Mouse (Mus musculus): ENCODE measurements around the gene Lsm11. TPM values are rescaled to one million over a fixed set of nuclear protein-coding genes. Genes with fewer than 3 reads are reported as not detected.

The Lsm11 gene
- total RNA-seq, 1 experiment from 2014 or later = 10.4 TPM

DNA sequence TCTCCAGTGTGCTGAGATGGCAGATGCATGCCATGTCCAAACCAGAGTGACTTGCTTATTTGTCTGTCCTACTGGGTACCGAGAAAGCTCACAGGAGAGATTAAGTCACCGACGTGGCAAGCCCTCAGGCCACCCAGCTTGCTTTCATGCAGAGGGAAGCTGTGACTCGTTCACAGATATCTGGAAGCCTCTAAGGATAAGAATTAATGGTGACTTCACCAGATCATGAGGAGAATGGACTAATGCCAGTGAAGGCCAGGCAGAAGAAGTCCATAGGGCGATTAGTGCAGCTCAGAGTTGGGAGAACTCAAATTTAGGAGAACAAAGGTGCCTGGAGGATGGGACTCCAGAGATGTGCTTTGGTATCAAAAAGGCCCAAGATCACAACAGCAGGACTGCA lies 17.3 kb downstream of the Lsm11 start:
- DNase-seq = no peak

DNA sequence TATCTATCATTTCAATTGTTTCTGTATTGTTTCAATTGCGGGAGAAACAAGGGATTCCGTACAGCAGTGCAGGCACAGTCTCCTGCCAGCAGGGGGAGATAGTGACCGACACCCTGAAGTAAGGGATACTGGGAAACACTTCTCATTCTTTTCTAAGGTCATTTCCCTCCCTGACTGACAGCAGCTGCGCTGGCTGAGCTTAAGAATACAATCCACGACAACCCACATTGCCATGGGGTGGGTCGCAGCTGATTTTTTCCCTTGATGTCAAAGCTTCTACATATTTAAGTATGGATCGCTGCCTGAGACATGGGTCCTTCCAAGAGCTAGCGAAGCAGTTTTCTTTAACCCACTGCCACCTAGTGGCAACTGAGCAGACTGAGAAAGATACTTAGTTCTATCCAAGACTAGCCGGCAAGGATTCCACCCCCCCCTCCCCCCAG lies 18.1 kb downstream of the Lsm11 start:
- peak; percentile 67 for DNase-seq

- no peak for DNase-seq
Observed at GRCm38 (mm10) chr11:45925436-45925835, 19.3 kb downstream of the Lsm11 start.

GRCm38 (mm10) chr11:45921480-45921898 lies 23.2 kb downstream of the Lsm11 start:
- no peak for DNase-seq

DNA sequence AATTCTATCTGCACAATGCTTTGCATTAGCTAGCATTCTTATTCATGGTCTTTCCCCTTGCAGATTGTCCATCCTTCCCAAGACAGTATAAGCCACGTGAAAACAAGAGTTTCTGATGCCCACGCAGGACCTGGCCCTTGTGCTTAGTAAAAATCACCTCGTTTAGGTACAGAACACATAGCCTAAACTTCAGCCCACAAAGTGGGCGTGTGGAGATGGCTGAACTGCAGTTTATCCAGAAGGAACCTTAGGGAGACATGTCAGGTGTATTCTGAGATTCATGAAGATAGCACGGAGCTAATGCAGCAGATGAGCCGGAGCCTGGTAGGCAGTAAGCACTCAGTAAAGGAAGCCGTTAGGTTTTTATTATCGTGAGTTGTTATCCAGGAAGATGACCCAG lies 23.7 kb downstream of the Lsm11 start:
- DNase-seq = no peak

- peak; percentile 41 for DNase-seq
Observed at GRCm38 (mm10) chr11:45918836-45919235, 25.9 kb downstream of the Lsm11 start.

- DNase-seq = no peak
Observed at GRCm38 (mm10) chr11:45918018-45918417, 26.7 kb downstream of the Lsm11 start.

GRCm38 (mm10) chr11:45916196-45916595 lies 28.5 kb downstream of the Lsm11 start:
- no peak for DNase-seq

DNA sequence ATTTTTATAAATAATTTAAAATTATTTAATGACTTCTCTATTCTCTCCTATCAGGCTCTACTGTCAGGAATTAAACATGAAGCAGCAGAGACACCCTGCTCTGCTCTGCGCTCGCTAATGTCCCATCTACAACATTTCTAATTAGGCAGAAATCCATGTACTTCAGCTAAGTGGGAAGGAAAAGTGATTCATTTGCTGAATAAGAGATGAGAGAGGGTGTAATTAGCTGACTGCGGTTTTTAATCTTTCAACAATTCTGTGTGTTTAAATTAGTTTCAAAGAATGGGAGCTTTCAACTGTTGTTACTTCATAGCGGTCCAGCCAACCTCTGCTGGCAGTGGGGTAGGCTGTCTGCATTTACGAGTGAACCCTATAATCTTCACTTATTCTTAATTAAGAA lies 34.0 kb downstream of the Lsm11 start:
- DNase-seq = no peak

DNA sequence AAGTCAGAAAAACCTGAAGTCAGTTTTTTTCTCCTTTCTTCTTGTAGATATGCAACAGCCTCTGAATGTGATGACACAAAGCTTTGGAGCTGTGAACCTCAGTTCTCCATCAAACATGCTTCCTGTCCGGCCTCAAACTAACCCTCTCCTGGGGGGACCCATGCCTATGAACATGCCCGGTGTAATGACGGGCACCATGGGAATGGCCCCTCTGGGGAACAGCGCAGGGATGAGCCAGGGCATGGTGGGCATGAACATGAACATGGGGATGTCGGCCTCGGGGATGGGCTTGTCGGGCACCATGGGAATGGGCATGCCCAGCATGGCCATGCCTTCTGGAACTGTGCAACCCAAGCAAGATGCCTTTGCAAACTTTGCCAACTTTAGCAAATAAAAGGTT lies 35.8 kb downstream of the Lsm11 start:
- no peak for DNase-seq

DNA sequence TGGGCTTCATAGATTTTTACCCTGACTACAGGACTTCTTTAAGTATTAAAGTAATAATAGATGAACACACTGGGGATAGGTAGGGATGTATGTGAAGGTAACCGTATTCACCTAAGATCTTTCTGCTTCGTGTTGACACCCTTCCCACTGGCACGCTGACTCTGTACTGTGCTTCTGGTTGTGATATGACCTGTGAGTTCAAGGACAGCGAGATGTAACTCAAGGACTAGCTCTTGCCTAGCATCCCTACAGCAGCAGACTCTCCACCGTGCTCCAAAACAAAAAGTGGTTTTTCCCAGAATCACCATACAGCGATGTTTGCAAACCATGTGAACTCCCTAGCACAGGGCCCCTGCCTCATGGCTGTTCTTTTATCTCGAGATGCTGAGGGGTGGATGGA lies 36.7 kb downstream of the Lsm11 start:
- no peak for DNase-seq

DNA sequence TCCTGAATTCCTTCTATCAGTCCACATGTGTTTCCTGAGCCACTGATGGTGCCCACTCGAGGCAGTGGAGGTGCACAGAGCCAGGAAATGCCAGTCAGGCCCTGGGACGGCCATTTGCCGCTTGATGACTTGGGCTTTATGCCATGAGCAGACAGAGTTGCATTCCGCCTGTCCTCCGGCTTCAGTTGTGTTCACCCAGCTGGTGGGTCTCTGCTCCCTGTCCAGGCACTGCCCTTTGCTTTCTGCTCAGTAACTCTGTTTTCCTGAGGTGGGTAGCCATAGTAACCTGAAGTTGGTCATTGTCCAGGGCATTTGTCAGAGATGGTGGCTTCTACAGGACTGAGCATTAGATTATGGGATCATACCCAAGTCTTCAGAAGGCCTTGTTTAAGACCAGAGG lies 37.4 kb downstream of the Lsm11 start:
- DNase-seq = no peak

- DNase-seq = no peak
Observed at GRCm38 (mm10) chr11:45906109-45906786, 38.5 kb downstream of the Lsm11 start.

DNA sequence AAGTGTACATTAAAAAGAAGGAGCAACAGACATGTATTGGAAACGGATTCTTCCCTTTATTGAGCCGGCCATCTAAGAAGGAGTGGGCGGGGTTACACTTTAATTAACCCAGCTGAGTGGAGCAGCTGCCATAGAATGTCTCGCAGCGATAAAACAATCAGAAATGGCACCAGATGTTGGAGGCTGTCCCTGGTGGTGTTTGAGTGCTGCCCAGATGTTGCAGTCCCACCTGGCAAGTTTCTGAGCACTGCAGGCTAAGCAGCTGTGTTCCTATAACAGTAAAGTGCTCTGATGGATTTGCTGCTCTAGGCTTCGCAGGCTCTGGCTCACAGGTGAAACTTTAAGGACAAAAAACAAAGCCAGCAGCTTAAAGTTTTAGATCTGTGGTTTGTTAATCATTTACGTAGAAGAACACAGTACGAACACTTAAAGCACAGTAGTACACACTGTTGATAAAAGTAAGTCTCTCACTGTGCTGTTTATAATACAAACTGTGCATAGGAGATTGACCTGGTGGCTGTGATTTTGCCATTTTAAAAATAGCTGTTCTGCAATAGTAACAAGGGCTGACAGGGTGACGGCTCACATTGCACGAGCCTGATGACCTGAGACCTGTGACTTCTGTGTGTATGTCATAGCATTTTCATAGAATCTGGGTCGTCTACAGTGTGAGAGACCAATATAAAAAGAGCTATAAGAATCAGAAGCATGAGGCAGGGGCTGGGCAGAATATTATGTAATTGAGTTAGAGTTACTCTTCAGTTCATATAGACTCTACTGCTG lies 44.3 kb downstream of the Lsm11 start:
- DNase-seq = no peak

DNA sequence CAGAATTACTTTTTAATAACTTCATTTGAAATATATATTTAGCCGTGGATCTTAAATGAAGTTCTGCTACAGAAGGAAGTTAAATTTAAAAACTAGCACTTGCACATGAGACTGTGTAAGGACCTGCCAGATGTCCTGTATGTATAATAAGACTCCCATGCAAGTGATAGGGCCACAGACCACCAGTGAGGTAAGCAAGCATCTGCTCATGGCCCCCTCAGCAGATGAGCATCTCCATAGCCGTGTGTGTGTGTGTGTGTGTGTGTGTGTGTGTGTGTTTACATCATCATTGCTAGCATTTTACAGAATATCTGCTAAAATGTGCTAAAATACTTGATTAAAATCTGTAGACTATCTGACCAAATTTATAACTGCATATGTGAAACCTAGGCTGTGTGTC lies 47.3 kb downstream of the Lsm11 start:
- no peak for DNase-seq

GRCm38 (mm10) chr11:45892861-45893360 lies 51.8 kb downstream of the Lsm11 start:
- DNase-seq = no peak

DNA sequence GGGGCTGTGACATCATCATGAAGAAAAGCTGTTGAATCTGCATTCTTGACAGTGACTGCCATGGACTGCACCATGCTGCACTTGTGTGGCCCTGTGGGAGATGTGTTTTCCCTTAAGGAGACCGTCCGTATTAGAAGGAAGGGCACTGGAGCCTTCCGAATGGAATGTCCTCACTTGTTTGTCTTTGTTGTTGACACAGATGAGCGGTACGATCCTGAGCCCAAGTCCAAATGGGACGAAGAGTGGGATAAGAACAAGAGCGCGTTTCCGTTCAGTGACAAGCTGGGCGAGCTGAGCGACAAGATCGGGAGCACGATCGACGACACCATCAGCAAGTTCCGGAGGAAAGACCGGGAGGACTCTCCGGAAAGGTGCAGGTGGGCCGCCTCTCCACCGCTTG lies 54.3 kb downstream of the Lsm11 start:
- DNase-seq = no peak

DNA sequence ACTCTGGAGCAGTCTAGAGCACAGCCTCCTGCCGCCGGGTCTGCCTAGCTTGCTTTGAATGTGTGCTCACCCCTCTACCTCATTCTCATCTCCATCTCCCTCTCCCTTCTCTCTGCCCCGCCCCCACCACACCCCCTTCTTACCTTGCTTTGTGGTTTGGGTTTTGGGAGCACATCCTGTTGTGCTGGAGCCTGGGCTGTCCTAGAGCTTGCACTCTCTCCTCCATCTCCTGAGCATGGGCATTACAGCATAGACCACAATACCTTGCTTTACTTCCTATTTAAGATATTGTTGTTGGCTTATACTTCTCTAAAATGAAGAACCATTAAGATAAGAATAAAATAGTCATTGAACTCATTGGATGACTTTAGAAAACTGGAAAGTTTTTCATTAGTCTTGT lies 54.8 kb downstream of the Lsm11 start:
- DNase-seq = no peak

DNA sequence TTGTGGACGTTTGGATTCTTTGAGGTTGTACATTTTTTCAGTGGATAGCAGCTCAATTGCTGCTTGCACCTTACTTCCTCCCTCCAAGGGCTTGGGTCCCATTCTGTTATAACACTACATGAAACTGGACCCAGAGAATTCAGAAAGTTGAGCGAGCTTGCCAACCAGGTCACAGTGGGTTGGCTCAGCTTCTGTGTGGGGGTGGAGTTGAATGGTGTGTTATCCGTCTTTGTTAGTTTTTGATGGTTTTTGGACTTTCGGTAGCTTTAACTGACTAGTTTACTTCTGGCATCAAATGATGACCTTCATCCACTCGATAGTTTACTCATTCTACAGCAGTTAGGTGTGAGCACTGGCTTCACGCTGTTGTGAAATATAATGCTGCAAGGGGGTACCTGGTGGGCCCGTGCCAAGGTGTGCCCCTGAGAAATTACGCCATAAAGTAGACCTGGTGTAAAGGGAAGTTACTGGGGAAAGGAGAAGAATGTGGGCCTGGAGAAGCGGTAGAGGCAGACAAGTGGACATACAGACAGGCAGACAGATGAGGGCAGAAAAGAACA lies 56.2 kb downstream of the Lsm11 start:
- DNase-seq = no peak

- no peak for DNase-seq
Observed at GRCm38 (mm10) chr11:45886596-45886995, 58.1 kb downstream of the Lsm11 start.

GRCm38 (mm10) chr11:45885606-45886230 lies 59.0 kb downstream of the Lsm11 start:
- DNase-seq = no peak

- no peak for DNase-seq
Observed at GRCm38 (mm10) chr11:45884029-45884428, 60.7 kb downstream of the Lsm11 start.

Measured in adrenal gland, postnatal 25 days (tissue).